Mouse (Mus musculus): Measurements from ENCODE around the gene Krtap1-3. TPM values are rescaled to one million over a fixed set of nuclear protein-coding genes. Genes with fewer than 3 reads are reported as not detected.
"Not testable (repeated sequence)": the region's sequence is repeated elsewhere in the genome, so short reads cannot be mapped to it uniquely, and the experiment has no call there.

Gene Krtap1-3
- polyA plus RNA-seq, 1 experiment: not detected

DNA sequence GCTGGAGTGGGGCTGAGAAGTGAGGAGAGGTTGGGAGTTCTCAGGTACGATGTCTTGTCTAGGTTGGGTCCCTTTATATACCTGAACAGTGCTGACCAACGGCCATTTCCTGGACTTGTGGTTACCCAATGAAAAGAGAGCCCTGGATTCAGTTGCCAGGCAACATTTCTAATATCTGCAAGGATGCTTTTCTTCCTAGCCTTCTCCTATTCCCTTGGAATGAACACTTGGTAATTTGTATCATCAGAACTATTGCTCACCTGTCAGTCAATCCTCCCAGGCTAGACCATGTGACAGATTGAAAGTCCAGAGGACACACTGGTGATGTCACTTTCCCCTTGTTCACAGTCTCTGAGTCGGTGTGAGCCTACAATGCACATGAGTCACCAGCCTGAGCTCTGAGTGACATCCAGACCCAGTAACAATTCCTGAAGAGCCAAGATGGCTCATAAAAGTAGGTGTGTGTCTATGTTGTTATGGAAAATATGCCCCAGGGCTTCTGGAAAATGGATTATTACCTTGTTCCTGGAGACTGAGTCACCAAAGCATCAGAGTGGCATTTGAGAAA is 23.7 kb upstream of the Krtap1-3 start, which contains the start of gene Krtap2-4:
TSS of gene Krtap2-4 (minus strand) at position 51 of the 568 bp plus-strand sequence.
- Histone ChIP-seq H3K27ac (ENCODE audit: control insufficient read depth, insufficient read depth, low read depth, low read length, poor library complexity) (no peak within 1 kb of the TSS), H3K4me1 (ENCODE audit: control insufficient read depth, insufficient read depth, low read length) (no peaks in the 10 kb centered on the region), H3K4me3 (replicated peaks; ENCODE audit: control insufficient read depth, low read depth, low read length) (no peak within 1 kb of the TSS)
- WGBS: 53% methylated on average over 3 of the region's 3 CpGs
- no peak for TF ChIP-seq POLR2A (IDR thresholded peaks at IDR 0.05; ENCODE audit: borderline replicate concordance, control insufficient read depth, low read depth, low read length)
- TF ChIP-seq CTCF (IDR thresholded peaks at IDR 0.05; ENCODE audit: control insufficient read depth, insufficient read depth, low read length): no peak

DNA sequence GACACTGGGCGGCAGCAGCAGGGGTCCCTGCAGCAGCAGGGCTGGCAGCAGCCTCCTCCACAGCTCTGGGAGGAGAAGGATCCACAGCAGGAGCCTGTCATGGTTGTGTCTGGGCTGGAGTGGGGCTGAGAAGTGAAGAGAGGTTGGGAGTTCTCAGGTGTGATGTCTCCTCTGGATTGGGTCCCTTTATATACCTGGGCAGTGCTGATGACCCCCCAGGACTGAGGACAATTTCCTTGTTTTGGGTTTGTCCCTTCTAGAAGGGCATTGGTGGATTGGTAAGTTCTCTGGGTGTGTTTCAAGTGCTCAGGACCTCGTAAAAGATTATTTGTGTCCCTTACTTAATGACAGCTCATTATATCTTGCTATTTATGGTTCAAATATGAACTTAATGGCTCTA is 18.9 kb upstream of the Krtap1-3 start, which contains the start of gene Gm11937:
TSS of gene Gm11937 (minus strand) at position 101 of the 400 bp plus-strand sequence.
- 38% methylated on average over 2 of the region's 2 CpGs for WGBS
- H3K4me1 ChIP-seq (ENCODE audit: control insufficient read depth, insufficient read depth, low read length); H3K27ac ChIP-seq (ENCODE audit: control insufficient read depth, insufficient read depth, low read depth, low read length, poor library complexity); H3K4me3 ChIP-seq (replicated peaks; ENCODE audit: control insufficient read depth, low read depth, low read length): not testable (repeated sequence)

DNA sequence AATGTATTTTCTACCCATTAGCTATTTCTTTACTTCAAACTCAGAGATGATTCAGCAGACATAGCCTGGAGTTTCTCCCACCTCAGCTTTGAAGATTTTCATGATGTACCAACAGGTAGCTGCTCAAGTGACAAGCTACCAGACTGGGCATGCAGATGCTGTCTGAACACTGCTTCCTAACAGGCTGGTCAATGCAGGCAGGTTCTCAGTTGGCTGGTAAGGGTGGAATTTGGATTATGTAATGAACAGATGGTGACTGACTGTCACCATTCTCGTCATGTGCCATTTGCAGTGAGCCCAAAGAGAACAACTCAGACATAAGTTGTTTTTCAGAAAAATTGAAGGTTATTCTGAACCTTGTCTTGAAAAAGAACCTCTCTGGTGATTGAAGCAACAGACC is 18.0 kb upstream of the Krtap1-3 start:
- H3K27ac ChIP-seq (ENCODE audit: control insufficient read depth, insufficient read depth, low read depth, low read length, poor library complexity): no peak overlapping the region
- no peak overlapping the region for H3K4me3 ChIP-seq (replicated peaks; ENCODE audit: control insufficient read depth, low read depth, low read length)
- no peaks in the 10 kb centered on the region for H3K4me1 ChIP-seq (ENCODE audit: control insufficient read depth, insufficient read depth, low read length)
- WGBS: 63% methylated on average over 1 of the region's 1 CpGs
- TF ChIP-seq CTCF (IDR thresholded peaks at IDR 0.05; ENCODE audit: control insufficient read depth, insufficient read depth, low read length) (no peak), POLR2A (IDR thresholded peaks at IDR 0.05; ENCODE audit: borderline replicate concordance, control insufficient read depth, low read depth, low read length) (no peak)

DNA sequence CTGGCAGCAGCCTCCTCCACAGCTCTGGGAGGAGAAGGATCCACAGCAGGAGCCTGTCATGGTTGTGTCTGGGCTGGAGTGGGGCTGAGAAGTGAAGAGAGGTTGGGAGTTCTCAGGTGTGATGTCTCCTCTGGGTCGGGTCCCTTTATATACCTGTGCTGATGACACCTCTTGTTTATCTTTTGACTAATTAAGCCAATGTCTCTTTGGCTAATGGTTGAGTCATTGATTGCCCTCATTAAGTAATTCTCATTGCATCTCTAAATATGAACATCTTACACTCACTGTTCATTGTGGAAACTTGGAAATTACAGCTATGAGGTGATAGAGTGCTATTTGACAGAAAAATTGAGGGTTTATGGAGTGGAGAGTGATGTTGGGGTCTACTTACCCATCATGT is 12.1 kb upstream of the Krtap1-3 start, which contains the start of gene Gm11938:
TSS of gene Gm11938 (minus strand) at position 101 of the 400 bp plus-strand sequence.
- H3K27ac ChIP-seq (ENCODE audit: control insufficient read depth, insufficient read depth, low read depth, low read length, poor library complexity); H3K4me1 ChIP-seq (ENCODE audit: control insufficient read depth, insufficient read depth, low read length); H3K4me3 ChIP-seq (replicated peaks; ENCODE audit: control insufficient read depth, low read depth, low read length): not testable (repeated sequence)
- 43% methylated on average over 1 of the region's 1 CpGs for WGBS

DNA sequence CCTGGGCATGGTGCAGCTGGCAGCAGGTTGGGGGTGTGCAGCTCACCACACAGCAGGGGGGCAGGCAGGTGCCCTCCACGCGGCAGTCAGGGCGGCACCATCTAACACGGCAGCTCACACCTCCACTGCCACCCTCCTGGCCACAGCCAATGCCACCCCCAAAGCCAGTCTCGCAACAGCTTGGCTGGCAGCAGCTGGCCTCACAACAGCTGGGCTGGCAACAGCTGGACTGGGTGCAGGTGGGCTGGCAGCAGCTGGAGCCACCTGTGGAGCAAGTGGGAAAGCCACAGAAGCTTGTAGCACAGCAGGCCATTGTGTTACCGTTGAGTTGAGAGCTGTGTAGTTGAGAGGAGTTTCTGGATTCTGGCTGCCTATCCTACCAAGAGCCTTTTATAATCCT is 6.6 kb upstream of the Krtap1-3 start, which contains the start of gene Krtap9-3:
TSS of gene Krtap9-3 (minus strand) at position 364 of the 400 bp plus-strand sequence.
- WGBS: 74% methylated on average over 6 of the region's 6 CpGs

DNA sequence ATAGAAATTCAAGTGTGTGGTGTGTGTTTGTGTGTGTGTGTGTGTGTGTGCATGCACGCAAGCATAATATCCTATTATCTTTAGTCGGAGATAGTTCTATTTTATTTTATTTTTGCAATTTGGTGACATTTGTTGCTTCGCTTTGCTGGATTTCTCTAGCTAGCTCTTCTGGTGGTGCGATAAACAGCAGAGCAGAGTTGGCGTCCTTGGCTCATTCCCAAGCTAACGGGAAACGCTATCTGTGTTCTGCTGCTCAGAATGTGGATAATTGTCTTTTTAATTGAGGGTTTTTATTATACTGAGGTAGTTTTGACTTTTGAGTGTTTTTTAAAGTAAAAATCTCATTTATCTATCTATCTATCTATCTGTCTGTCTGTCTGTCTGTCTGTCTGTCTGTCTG is 6.0 kb downstream of the Krtap1-3 start:
- 91% methylated on average over 7 of the region's 7 CpGs for WGBS

More for the DNA sequence above, 6.6 kb upstream of the Krtap1-3 start, which contains the start of gene Krtap9-3:
- not testable (repeated sequence) for H3K27ac ChIP-seq (ENCODE audit: control insufficient read depth, insufficient read depth, low read depth, low read length, poor library complexity); H3K4me1 ChIP-seq (ENCODE audit: control insufficient read depth, insufficient read depth, low read length); H3K4me3 ChIP-seq (replicated peaks; ENCODE audit: control insufficient read depth, low read depth, low read length)

DNA sequence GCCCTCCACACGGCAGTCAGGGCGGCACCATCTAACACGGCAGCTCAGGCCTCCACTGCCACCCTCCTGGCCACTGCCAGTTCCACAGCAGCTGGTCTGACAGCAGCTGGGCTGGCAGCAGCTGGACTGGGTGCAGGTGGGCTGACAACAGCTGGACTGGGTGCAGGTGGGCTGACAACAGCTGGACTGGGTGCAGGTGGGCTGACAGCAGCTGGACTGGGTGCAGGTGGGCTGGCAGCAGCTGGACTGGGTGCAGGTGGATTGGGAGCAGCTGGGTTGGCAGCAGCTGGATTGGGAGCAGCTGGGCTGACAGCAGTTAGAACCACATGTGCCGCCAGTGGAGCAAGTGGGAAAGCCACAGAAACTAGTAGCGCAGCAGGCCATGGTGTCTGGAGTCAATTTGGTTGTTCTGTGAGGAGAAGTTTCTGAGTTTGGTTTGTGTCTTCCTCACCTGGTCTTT is 7.9 kb downstream of the Krtap1-3 start, which contains the start of gene Krtap1-4:
TSS of gene Krtap1-4 (minus strand) at position 410 of the 460 bp plus-strand sequence.
- TF ChIP-seq CTCF (IDR thresholded peaks at IDR 0.05; ENCODE audit: control insufficient read depth, insufficient read depth, low read length) (no peak), POLR2A (IDR thresholded peaks at IDR 0.05; ENCODE audit: borderline replicate concordance, control insufficient read depth, low read depth, low read length) (no peak)
- 75% methylated on average over 5 of the region's 5 CpGs for WGBS
- H3K4me1 ChIP-seq (ENCODE audit: control insufficient read depth, insufficient read depth, low read length): no peaks in the 10 kb centered on the region
- no peak within 1 kb of the TSS for H3K27ac ChIP-seq (ENCODE audit: control insufficient read depth, insufficient read depth, low read depth, low read length, poor library complexity)
- H3K4me3 ChIP-seq (replicated peaks; ENCODE audit: control insufficient read depth, low read depth, low read length): no peak within 1 kb of the TSS

More for the DNA sequence above, 6.0 kb downstream of the Krtap1-3 start:
- no peak for TF ChIP-seq POLR2A (IDR thresholded peaks at IDR 0.05; ENCODE audit: borderline replicate concordance, control insufficient read depth, low read depth, low read length)
- TF ChIP-seq CTCF (IDR thresholded peaks at IDR 0.05; ENCODE audit: control insufficient read depth, insufficient read depth, low read length): no peak
- Histone ChIP-seq H3K4me1 (ENCODE audit: control insufficient read depth, insufficient read depth, low read length) (no peaks in the 10 kb centered on the region), H3K4me3 (replicated peaks; ENCODE audit: control insufficient read depth, low read depth, low read length) (no peak overlapping the region), H3K27ac (ENCODE audit: control insufficient read depth, insufficient read depth, low read depth, low read length, poor library complexity) (no peak overlapping the region)

DNA sequence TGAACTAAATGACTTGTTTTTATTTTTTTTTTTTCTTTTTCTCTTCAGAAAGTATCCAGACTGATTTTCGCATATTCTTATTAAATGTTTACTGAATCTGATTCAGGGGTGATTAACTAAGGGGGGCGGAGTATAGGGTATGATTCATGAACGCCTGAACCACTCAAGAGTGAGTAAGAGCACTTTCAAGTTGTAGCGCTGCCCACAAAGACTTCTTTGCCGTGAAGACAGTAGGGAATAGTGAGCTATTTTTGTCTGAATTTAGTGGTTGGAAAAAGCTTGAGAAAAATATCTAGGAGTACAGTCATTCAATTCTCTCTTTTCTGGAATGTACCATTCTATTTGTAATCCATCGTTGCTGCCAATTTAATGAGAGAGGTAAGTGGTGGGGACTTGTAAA is 9.6 kb downstream of the Krtap1-3 start:
- WGBS: 77% methylated on average over 6 of the region's 6 CpGs

DNA sequence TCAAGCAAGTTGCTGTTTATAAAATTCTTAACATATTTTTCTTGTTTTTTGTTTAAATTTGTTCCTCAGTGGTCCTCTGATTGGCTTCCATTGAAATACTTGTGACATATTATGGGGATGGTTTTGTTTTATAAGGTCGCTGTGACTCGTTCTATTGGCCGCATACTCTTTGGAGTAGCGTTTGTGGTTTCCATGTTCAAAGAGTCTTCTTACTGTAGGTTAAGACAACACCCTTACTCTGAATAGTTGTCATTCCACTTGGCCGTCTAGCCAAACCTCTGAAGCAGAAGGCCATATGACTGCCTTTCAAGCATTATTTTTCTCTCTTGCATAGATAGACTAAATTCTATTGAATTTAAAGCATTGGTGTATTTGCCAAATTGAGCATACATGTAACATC is 10.1 kb downstream of the Krtap1-3 start:
- Histone ChIP-seq H3K4me1 (ENCODE audit: control insufficient read depth, insufficient read depth, low read length) (no peaks in the 10 kb centered on the region), H3K4me3 (replicated peaks; ENCODE audit: control insufficient read depth, low read depth, low read length) (no peak overlapping the region), H3K27ac (ENCODE audit: control insufficient read depth, insufficient read depth, low read depth, low read length, poor library complexity) (no peak overlapping the region)
- WGBS: 91% methylated on average over 5 of the region's 5 CpGs
- TF ChIP-seq POLR2A (IDR thresholded peaks at IDR 0.05; ENCODE audit: borderline replicate concordance, control insufficient read depth, low read depth, low read length) (no peak), CTCF (IDR thresholded peaks at IDR 0.05; ENCODE audit: control insufficient read depth, insufficient read depth, low read length) (no peak)

More for the DNA sequence above, 9.6 kb downstream of the Krtap1-3 start:
- Histone ChIP-seq H3K27ac (ENCODE audit: control insufficient read depth, insufficient read depth, low read depth, low read length, poor library complexity) (no peak overlapping the region), H3K4me3 (replicated peaks; ENCODE audit: control insufficient read depth, low read depth, low read length) (no peak overlapping the region), H3K4me1 (ENCODE audit: control insufficient read depth, insufficient read depth, low read length) (no peaks in the 10 kb centered on the region)
- TF ChIP-seq POLR2A (IDR thresholded peaks at IDR 0.05; ENCODE audit: borderline replicate concordance, control insufficient read depth, low read depth, low read length) (no peak), CTCF (IDR thresholded peaks at IDR 0.05; ENCODE audit: control insufficient read depth, insufficient read depth, low read length) (no peak)

All from bone marrow, adult 2 months (tissue).